Mouse (Mus musculus) E14TG2a.4 (cell line): ENCODE data around the gene Gm37240.

ENCODE experiments used
- CTCF ChIP-seq: conservative IDR thresholded peaks from 2 replicates; pipeline ENCODE4 v1.5.1; 2014; ENCODE audit warnings: low read length
- NANOG ChIP-seq: IDR thresholded peaks from 2 replicates; pipeline ENCODE4 v1.6.1; 2014; ENCODE audit warnings: borderline replicate concordance, low read length, mixed read lengths
- POU5F1 ChIP-seq: IDR thresholded peaks from 2 replicates; pipeline ENCODE4 v1.6.1; 2014; ENCODE audit warnings: low read length, borderline replicate concordance

DNA sequence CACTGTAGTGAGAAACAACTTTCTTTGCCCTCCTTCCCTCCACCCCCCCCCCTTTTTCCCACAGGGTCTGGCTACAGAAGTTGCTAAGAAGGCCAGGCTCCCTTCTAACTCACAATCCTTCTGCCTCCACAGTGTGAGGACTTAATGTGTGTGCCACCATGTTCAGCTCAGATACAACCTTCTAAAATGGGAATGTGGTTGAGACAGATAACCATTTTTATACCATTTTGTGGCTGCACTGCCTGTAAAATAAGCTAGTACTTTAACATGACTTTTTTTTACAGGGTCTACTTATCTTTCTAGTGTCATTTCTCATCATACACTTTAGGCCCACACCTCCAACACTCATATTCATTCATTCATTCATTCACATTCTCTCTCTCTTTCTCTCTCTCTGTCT is 1346.7 kb downstream of the Gm37240 start:
- TF ChIP-seq CTCF = no peak
- no peak for TF ChIP-seq NANOG
- TF ChIP-seq POU5F1 = no peak
